Mouse (Mus musculus): ENCODE data around the gene Zranb2. TPM values are rescaled to one million over a fixed set of nuclear protein-coding genes. Genes with fewer than 3 reads are reported as not detected.

The Zranb2 gene
- total and polyA plus RNA-seq, 3 experiments = 88.0 to 200 (median 98.4) TPM

- no peak for TF ChIP-seq HCFC1 (IDR thresholded peaks at IDR 0.05; ENCODE audit: low read depth, low read length)
- no peak for TF ChIP-seq UBTF (IDR thresholded peaks at IDR 0.05; ENCODE audit: borderline replicate concordance, insufficient read depth, low read depth, low read length)
- TF ChIP-seq CHD2 (IDR thresholded peaks at IDR 0.05; ENCODE audit: low read length) = no peak
- no peak for TF ChIP-seq MXI1 (IDR thresholded peaks at IDR 0.05; ENCODE audit: low read depth, low read length)
- no peak for TF ChIP-seq POLR2A (IDR thresholded peaks at IDR 0.05; ENCODE audit: control insufficient read depth in 1 of 2, insufficient read depth in 1 of 2, low read depth in 1 of 2, low read length in 2 of 2, poor library complexity in 1 of 2)
- TF ChIP-seq ETS1 (IDR thresholded peaks at IDR 0.05; ENCODE audit: low read depth, low read length) = no peak
- TF ChIP-seq RAD21 (IDR thresholded peaks at IDR 0.05; ENCODE audit: low read depth, low read length) = no peak
- TF ChIP-seq TAL1 (IDR thresholded peaks at IDR 0.05; ENCODE audit: low read length) = no peak
- no peak for TF ChIP-seq ZKSCAN1 (IDR thresholded peaks at IDR 0.05; ENCODE audit: low read depth, low read length)
- no peak for TF ChIP-seq CHD1 (IDR thresholded peaks at IDR 0.05; ENCODE audit: low read depth, low read length)
- TF ChIP-seq MEF2A (IDR thresholded peaks at IDR 0.05; ENCODE audit: extremely low read depth, insufficient replicate concordance, low read depth, low read length, poor library complexity, severe bottlenecking) = no peak
- no peak for TF ChIP-seq SIN3A (IDR thresholded peaks at IDR 0.05; ENCODE audit: low read length)
- no peak for TF ChIP-seq MAX (IDR thresholded peaks at IDR 0.05; ENCODE audit: low read length)
- TF ChIP-seq TCF12 (IDR thresholded peaks at IDR 0.05; ENCODE audit: low read depth, low read length) = no peak
- TF ChIP-seq MYB (IDR thresholded peaks at IDR 0.05; ENCODE audit: low read depth, low read length) = no peak
- no peak for TF ChIP-seq NRF1 (IDR thresholded peaks at IDR 0.05; ENCODE audit: insufficient read depth, low read depth, low read length, poor library complexity, severe bottlenecking)
- peaks cover 0 to 45% of the 10 kb centered on the region in 2 experiments; a peak in 3 of 4 replicates for H3K36me3 ChIP-seq (ENCODE audit: control insufficient read depth in 1 of 2, insufficient read depth in 2 of 2, low read length in 2 of 2)
- no peak for DNase-seq (ENCODE audit: low read depth, low spot score)
Measured at GRCm38 (mm10) chr3:157549323-157549722, 15.4 kb downstream of the Zranb2 start.

DNA sequence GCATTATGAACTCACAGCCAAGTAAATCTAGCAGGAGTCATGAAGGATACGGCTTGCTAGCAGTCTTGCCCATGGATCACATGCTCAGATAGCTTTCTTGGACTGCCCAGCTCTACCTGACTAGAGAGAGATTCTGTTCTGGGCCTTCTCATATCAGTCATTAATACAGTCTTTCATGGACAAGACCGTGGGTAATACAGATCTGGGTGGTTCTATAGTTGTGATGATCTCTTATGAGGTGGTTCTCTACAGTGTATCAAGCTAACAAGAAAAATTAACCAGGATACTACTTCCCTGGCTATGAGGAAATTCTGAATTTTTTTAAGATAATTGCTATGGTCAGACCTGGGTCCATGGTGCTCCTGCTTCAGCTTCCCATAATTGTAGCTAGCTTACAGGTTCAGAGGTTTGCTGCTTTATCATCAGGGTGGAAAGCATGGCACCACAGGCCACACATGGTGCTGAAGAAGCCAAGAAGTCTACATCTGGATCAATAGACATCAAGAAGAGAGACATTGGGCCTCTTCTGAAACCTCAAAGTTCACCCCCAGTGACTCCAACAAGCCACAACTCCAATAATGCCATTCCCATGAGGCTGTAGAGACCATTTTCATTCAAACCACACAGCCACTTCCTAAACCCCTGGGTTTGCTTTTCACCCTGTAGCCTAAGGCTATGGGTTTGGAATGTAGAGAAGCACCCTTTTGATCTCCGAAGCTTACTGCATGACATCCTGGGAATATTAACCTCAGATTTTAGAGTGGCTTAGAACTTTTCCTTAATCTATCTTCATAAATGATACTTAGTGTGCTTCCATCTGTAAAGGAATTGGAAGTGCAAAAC lies 16.0 kb downstream of the Zranb2 start:
- no peak for TF ChIP-seq SMC3 (IDR thresholded peaks at IDR 0.05; ENCODE audit: low read depth, low read length)
- TF ChIP-seq TCF12 (IDR thresholded peaks at IDR 0.05; ENCODE audit: low read depth, low read length) = no peak
- TF ChIP-seq ETS1 (IDR thresholded peaks at IDR 0.05; ENCODE audit: low read depth, low read length) = no peak
- no peak for TF ChIP-seq ZKSCAN1 (IDR thresholded peaks at IDR 0.05; ENCODE audit: low read depth, low read length)
- no peak for TF ChIP-seq BHLHE40 (IDR thresholded peaks at IDR 0.05; ENCODE audit: borderline replicate concordance, low read depth, low read length)
- no peak for TF ChIP-seq UBTF (IDR thresholded peaks at IDR 0.05; ENCODE audit: borderline replicate concordance, insufficient read depth, low read depth, low read length)
- TF ChIP-seq POLR2A (IDR thresholded peaks at IDR 0.05; ENCODE audit: control insufficient read depth in 1 of 2, insufficient read depth in 1 of 2, low read depth in 1 of 2, low read length in 2 of 2, poor library complexity in 1 of 2) = 0 out of 4 replicates have a peak, but pooled peaks of 1 of the 2 experiments have one; percentile 11
- no peak for TF ChIP-seq USF1 (IDR thresholded peaks at IDR 0.05; ENCODE audit: low read depth, low read length)
- no peak for TF ChIP-seq HCFC1 (IDR thresholded peaks at IDR 0.05; ENCODE audit: low read depth, low read length)
- no peak for TF ChIP-seq ZNF384 (IDR thresholded peaks at IDR 0.05; ENCODE audit: low read depth, low read length)
- TF ChIP-seq USF2 (IDR thresholded peaks at IDR 0.05; ENCODE audit: borderline replicate concordance in 1 of 2, insufficient read depth in 1 of 2, low read depth in 1 of 2, low read length in 2 of 2) = no peak
- no peak for TF ChIP-seq RCOR1 (IDR thresholded peaks at IDR 0.05; ENCODE audit: low read depth, low read length)
- TF ChIP-seq SIN3A (IDR thresholded peaks at IDR 0.05; ENCODE audit: low read length) = no peak
- no peak for TF ChIP-seq TAL1 (IDR thresholded peaks at IDR 0.05; ENCODE audit: low read length)
- peak; percentile 19; the same call in 1 of the 2 replicates for TF ChIP-seq POLR2AphosphoS2 (IDR thresholded peaks at IDR 0.05; ENCODE audit: low read length)
- no peak overlapping the region for H3K27ac ChIP-seq (ENCODE audit: control insufficient read depth, low read depth, low read length)
- no peaks in the 10 kb centered on the region for H3K27me3 ChIP-seq (ENCODE audit: control insufficient read depth in 1 of 2, insufficient read depth in 2 of 2, low read length in 2 of 2)
- H3K9me3 ChIP-seq (replicated peaks; ENCODE audit: insufficient read depth, low read length) = no peaks in the 10 kb centered on the region
- peak; percentile 24 for DNase-seq (ENCODE audit: low read depth, low spot score)
- H3K4me3 ChIP-seq (ENCODE audit: control insufficient read depth in 1 of 2, insufficient read depth in 1 of 2, low read depth in 2 of 2, low read length in 2 of 2) = no peak overlapping the region
- H3K9ac ChIP-seq (ENCODE audit: control insufficient read depth, low read depth, low read length, poor library complexity, severe bottlenecking) = no peak overlapping the region
- H3K4me1 ChIP-seq (ENCODE audit: control insufficient read depth in 1 of 2, insufficient read depth in 2 of 2, low read length in 2 of 2) = no peaks in the 10 kb centered on the region
- peaks cover 0 to 38% of the 10 kb centered on the region in 2 experiments; a peak in 3 of 4 replicates for H3K36me3 ChIP-seq (ENCODE audit: control insufficient read depth in 1 of 2, insufficient read depth in 2 of 2, low read length in 2 of 2)
- peaks cover 2% of the 10 kb centered on the region; the same call in 1 of the 2 replicates for H3K79me2 ChIP-seq (ENCODE audit: control insufficient read depth, insufficient read depth, low read length, poor library complexity)

More at GRCm38 (mm10) chr3:157549323-157549722, 15.4 kb downstream of the Zranb2 start:
- Histone ChIP-seq H3K4me1 (ENCODE audit: control insufficient read depth in 1 of 2, insufficient read depth in 2 of 2, low read length in 2 of 2) (no peaks in the 10 kb centered on the region), H3K4me3 (ENCODE audit: control insufficient read depth in 1 of 2, insufficient read depth in 1 of 2, low read depth in 2 of 2, low read length in 2 of 2) (no peak overlapping the region), H3K9ac (ENCODE audit: control insufficient read depth, low read depth, low read length, poor library complexity, severe bottlenecking) (no peak overlapping the region), H3K27me3 (ENCODE audit: control insufficient read depth in 1 of 2, insufficient read depth in 2 of 2, low read length in 2 of 2) (no peaks in the 10 kb centered on the region), H3K79me2 (ENCODE audit: control insufficient read depth, insufficient read depth, low read length, poor library complexity) (peaks cover 2% of the 10 kb centered on the region; the same call in 1 of the 2 replicates), H3K27ac (ENCODE audit: control insufficient read depth, low read depth, low read length) (no peak overlapping the region), H3K9me3 (replicated peaks; ENCODE audit: insufficient read depth, low read length) (no peaks in the 10 kb centered on the region)
